Mouse (Mus musculus): ENCODE data around the gene Wfdc10.

Wfdc10 gene

GRCm38 (mm10) chr2:164676916-164677685 is 21.3 kb downstream of the Wfdc10 start:
- TF ChIP-seq GATA4 (IDR thresholded peaks at IDR 0.05; ENCODE audit: insufficient replicate concordance, low read length): no peak

GRCm38 (mm10) chr2:164678848-164679625 is 23.2 kb downstream of the Wfdc10 start:
- no peak for TF ChIP-seq GATA4 (IDR thresholded peaks at IDR 0.05; ENCODE audit: insufficient replicate concordance, low read length)

DNA sequence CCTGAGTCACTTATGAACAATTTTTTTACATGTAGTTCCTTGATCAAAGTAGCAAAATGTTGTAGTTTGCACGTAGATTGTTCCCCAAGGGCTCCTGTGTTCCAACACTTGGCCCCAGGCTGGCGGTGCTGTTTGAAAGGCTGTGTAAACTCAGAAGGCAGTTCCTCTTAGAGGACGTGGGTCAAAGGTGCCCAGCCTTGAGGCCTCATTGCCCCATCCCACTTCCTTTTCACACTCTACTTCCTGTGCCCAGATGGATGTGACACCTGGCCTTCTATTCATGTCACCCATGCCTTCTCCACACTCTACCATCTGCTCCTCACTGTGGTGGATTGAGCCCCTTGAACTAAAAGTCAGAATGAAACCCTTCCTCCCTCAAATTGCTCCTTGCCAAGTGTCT is 24.1 kb downstream of the Wfdc10 start:
- no peak for TF ChIP-seq GATA4 (IDR thresholded peaks at IDR 0.05; ENCODE audit: insufficient replicate concordance, low read length)

GRCm38 (mm10) chr2:164684807-164685206 is 29.0 kb downstream of the Wfdc10 start, which contains the start of gene Wfdc13:
TSS of gene Wfdc13 (plus strand) at chr2:164685107.
- TF ChIP-seq GATA4 (IDR thresholded peaks at IDR 0.05; ENCODE audit: insufficient replicate concordance, low read length): no peak

- no peak for TF ChIP-seq GATA4 (IDR thresholded peaks at IDR 0.05; ENCODE audit: insufficient replicate concordance, low read length)
These were observed 42.4 kb downstream of the Wfdc10 start, which contains the start of gene Spint4 for GRCm38 (mm10) chr2:164698201-164698600. TSS of gene Spint4 (plus strand) at chr2:164698501.

- no peak for TF ChIP-seq GATA4 (IDR thresholded peaks at IDR 0.05; ENCODE audit: insufficient replicate concordance, low read length)
These were observed 45.1 kb downstream of the Wfdc10 start for GRCm38 (mm10) chr2:164700959-164701358.

- no peak for TF ChIP-seq GATA4 (IDR thresholded peaks at IDR 0.05; ENCODE audit: insufficient replicate concordance, low read length)
These were observed 45.9 kb downstream of the Wfdc10 start for GRCm38 (mm10) chr2:164701761-164702160.

DNA sequence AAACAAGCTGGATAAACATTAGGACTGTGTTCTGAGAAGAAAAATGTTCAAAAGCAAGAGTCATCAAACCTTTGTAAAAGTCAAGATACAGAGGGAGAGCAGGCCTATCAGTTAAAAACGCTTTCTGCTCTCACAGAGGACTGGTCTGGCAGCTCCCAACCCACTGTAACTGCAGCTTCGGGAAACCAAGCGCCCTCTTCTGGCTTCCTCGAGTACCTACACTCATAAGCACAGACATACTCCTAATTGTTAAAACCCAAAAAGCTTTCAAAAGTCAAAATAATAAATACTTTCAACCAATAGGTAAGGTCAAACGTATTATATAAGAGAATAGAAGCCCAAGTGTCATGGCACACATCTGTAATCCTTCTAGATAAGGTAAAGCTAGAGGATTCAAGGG is 48.4 kb downstream of the Wfdc10 start:
- TF ChIP-seq GATA4 (IDR thresholded peaks at IDR 0.05; ENCODE audit: insufficient replicate concordance, low read length): no peak

DNA sequence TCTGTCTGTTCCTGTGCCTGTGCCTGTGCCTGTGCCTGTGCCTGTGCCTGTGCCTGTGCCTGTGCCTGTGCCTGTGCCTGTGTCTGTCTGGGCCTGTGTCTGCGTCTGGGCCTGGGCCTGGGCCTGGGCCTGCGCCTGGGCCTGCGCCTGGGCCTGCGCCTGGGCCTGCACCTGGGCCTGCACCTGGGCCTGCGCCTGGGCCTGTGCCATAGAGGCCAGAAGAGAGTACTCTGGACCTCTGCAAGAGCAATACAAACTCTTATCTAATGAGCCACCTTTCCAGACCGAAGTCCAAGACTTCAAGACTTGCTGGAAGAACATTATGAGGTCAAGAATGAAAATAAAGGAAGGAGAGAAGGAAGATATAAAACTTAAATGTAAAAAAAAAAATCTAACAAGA is 49.5 kb downstream of the Wfdc10 start:
- TF ChIP-seq GATA4 (IDR thresholded peaks at IDR 0.05; ENCODE audit: insufficient replicate concordance, low read length): no peak

- no peak for TF ChIP-seq GATA4 (IDR thresholded peaks at IDR 0.05; ENCODE audit: insufficient replicate concordance, low read length)
These were observed 50.1 kb downstream of the Wfdc10 start for GRCm38 (mm10) chr2:164705991-164706390.
